Mouse (Mus musculus): Measurements from ENCODE around the gene Plekhh2.

Gene Plekhh2

GRCm38 (mm10) chr17:84621209-84621608 lies 109.5 kb downstream of the Plekhh2 start:
- Histone ChIP-seq H3K27me3 (ENCODE audit: control insufficient read depth, insufficient read depth, low read length, poor library complexity, severe bottlenecking) (no peaks in the 10 kb centered on the region), H3K36me3 (ENCODE audit: control insufficient read depth, insufficient read depth, low read length, poor library complexity, severe bottlenecking) (no peaks in the 10 kb centered on the region)
- no peak for DNase-seq (ENCODE audit: low read depth, low spot score)

GRCm38 (mm10) chr17:84622028-84622427 lies 110.3 kb downstream of the Plekhh2 start:
- no peak for DNase-seq (ENCODE audit: low read depth, low spot score)
- H3K36me3 ChIP-seq (ENCODE audit: control insufficient read depth, insufficient read depth, low read length, poor library complexity, severe bottlenecking), result no peaks in the 10 kb centered on the region

GRCm38 (mm10) chr17:84622873-84623272 lies 111.2 kb downstream of the Plekhh2 start:
- Histone ChIP-seq H3K27me3 (ENCODE audit: control insufficient read depth, insufficient read depth, low read length, poor library complexity, severe bottlenecking) (no peaks in the 10 kb centered on the region), H3K36me3 (ENCODE audit: control insufficient read depth, insufficient read depth, low read length, poor library complexity, severe bottlenecking) (no peaks in the 10 kb centered on the region)
- no peak for DNase-seq (ENCODE audit: low read depth, low spot score)

More at GRCm38 (mm10) chr17:84622028-84622427, 110.3 kb downstream of the Plekhh2 start:
- no peaks in the 10 kb centered on the region for H3K27me3 ChIP-seq (ENCODE audit: control insufficient read depth, insufficient read depth, low read length, poor library complexity, severe bottlenecking)

- H3K27me3 ChIP-seq (ENCODE audit: control insufficient read depth, insufficient read depth, low read length, poor library complexity, severe bottlenecking), result no peaks in the 10 kb centered on the region
- DNase-seq (ENCODE audit: low read depth, low spot score), result peak; percentile 94
- no peaks in the 10 kb centered on the region for H3K36me3 ChIP-seq (ENCODE audit: control insufficient read depth, insufficient read depth, low read length, poor library complexity, severe bottlenecking)
Observed at GRCm38 (mm10) chr17:84626276-84626856, 114.7 kb downstream of the Plekhh2 start, which contains the start of gene Dync2li1. TSS of gene Dync2li1 (plus strand) at chr17:84626496.

GRCm38 (mm10) chr17:84626857-84627305 lies 115.2 kb downstream of the Plekhh2 start:
- peak; percentile 27 for DNase-seq (ENCODE audit: low read depth, low spot score)
- Histone ChIP-seq H3K36me3 (ENCODE audit: control insufficient read depth, insufficient read depth, low read length, poor library complexity, severe bottlenecking) (no peaks in the 10 kb centered on the region), H3K27me3 (ENCODE audit: control insufficient read depth, insufficient read depth, low read length, poor library complexity, severe bottlenecking) (no peaks in the 10 kb centered on the region)

GRCm38 (mm10) chr17:84627721-84628120 lies 116.0 kb downstream of the Plekhh2 start:
- H3K36me3 ChIP-seq (ENCODE audit: control insufficient read depth, insufficient read depth, low read length, poor library complexity, severe bottlenecking), result no peaks in the 10 kb centered on the region
- no peaks in the 10 kb centered on the region for H3K27me3 ChIP-seq (ENCODE audit: control insufficient read depth, insufficient read depth, low read length, poor library complexity, severe bottlenecking)
- DNase-seq (ENCODE audit: low read depth, low spot score), result no peak

- no peaks in the 10 kb centered on the region for H3K36me3 ChIP-seq (ENCODE audit: control insufficient read depth, insufficient read depth, low read length, poor library complexity, severe bottlenecking)
- H3K27me3 ChIP-seq (ENCODE audit: control insufficient read depth, insufficient read depth, low read length, poor library complexity, severe bottlenecking), result no peaks in the 10 kb centered on the region
- DNase-seq (ENCODE audit: low read depth, low spot score), result no peak
Observed at GRCm38 (mm10) chr17:84628611-84629010, 116.9 kb downstream of the Plekhh2 start.

- no peak for DNase-seq (ENCODE audit: low read depth, low spot score)
- no peaks in the 10 kb centered on the region for H3K36me3 ChIP-seq (ENCODE audit: control insufficient read depth, insufficient read depth, low read length, poor library complexity, severe bottlenecking)
Observed at GRCm38 (mm10) chr17:84631836-84632235, 120.1 kb downstream of the Plekhh2 start.

GRCm38 (mm10) chr17:84633443-84633842 lies 121.7 kb downstream of the Plekhh2 start:
- no peaks in the 10 kb centered on the region for H3K36me3 ChIP-seq (ENCODE audit: control insufficient read depth, insufficient read depth, low read length, poor library complexity, severe bottlenecking)
- DNase-seq (ENCODE audit: low read depth, low spot score), result peak; percentile 71
- no peaks in the 10 kb centered on the region for H3K27me3 ChIP-seq (ENCODE audit: control insufficient read depth, insufficient read depth, low read length, poor library complexity, severe bottlenecking)

More at GRCm38 (mm10) chr17:84631836-84632235, 120.1 kb downstream of the Plekhh2 start:
- no peaks in the 10 kb centered on the region for H3K27me3 ChIP-seq (ENCODE audit: control insufficient read depth, insufficient read depth, low read length, poor library complexity, severe bottlenecking)

- Histone ChIP-seq H3K27me3 (ENCODE audit: control insufficient read depth, insufficient read depth, low read length, poor library complexity, severe bottlenecking) (no peaks in the 10 kb centered on the region), H3K36me3 (ENCODE audit: control insufficient read depth, insufficient read depth, low read length, poor library complexity, severe bottlenecking) (no peaks in the 10 kb centered on the region)
- DNase-seq (ENCODE audit: low read depth, low spot score), result no peak
Observed at GRCm38 (mm10) chr17:84636328-84636727, 124.6 kb downstream of the Plekhh2 start.

- Histone ChIP-seq H3K36me3 (ENCODE audit: control insufficient read depth, insufficient read depth, low read length, poor library complexity, severe bottlenecking) (no peaks in the 10 kb centered on the region), H3K27me3 (ENCODE audit: control insufficient read depth, insufficient read depth, low read length, poor library complexity, severe bottlenecking) (no peaks in the 10 kb centered on the region)
- no peak for DNase-seq (ENCODE audit: low read depth, low spot score)
Observed at GRCm38 (mm10) chr17:84637971-84638370, 126.3 kb downstream of the Plekhh2 start.

- H3K36me3 ChIP-seq (ENCODE audit: control insufficient read depth, insufficient read depth, low read length, poor library complexity, severe bottlenecking), result no peaks in the 10 kb centered on the region
- H3K27me3 ChIP-seq (ENCODE audit: control insufficient read depth, insufficient read depth, low read length, poor library complexity, severe bottlenecking), result no peaks in the 10 kb centered on the region
- DNase-seq (ENCODE audit: low read depth, low spot score), result no peak
Observed at GRCm38 (mm10) chr17:84639796-84640378, 128.2 kb downstream of the Plekhh2 start.

GRCm38 (mm10) chr17:84641893-84642292 lies 130.2 kb downstream of the Plekhh2 start:
- H3K27me3 ChIP-seq (ENCODE audit: control insufficient read depth, insufficient read depth, low read length, poor library complexity, severe bottlenecking), result no peaks in the 10 kb centered on the region
- DNase-seq (ENCODE audit: low read depth, low spot score), result peak; percentile 43
- no peaks in the 10 kb centered on the region for H3K36me3 ChIP-seq (ENCODE audit: control insufficient read depth, insufficient read depth, low read length, poor library complexity, severe bottlenecking)

GRCm38 (mm10) chr17:84642324-84642723 lies 130.6 kb downstream of the Plekhh2 start:
- H3K27me3 ChIP-seq (ENCODE audit: control insufficient read depth, insufficient read depth, low read length, poor library complexity, severe bottlenecking), result no peaks in the 10 kb centered on the region
- no peaks in the 10 kb centered on the region for H3K36me3 ChIP-seq (ENCODE audit: control insufficient read depth, insufficient read depth, low read length, poor library complexity, severe bottlenecking)
- no peak for DNase-seq (ENCODE audit: low read depth, low spot score)

GRCm38 (mm10) chr17:84644292-84645050 lies 132.8 kb downstream of the Plekhh2 start:
- Histone ChIP-seq H3K36me3 (ENCODE audit: control insufficient read depth, insufficient read depth, low read length, poor library complexity, severe bottlenecking) (no peaks in the 10 kb centered on the region), H3K27me3 (ENCODE audit: control insufficient read depth, insufficient read depth, low read length, poor library complexity, severe bottlenecking) (no peaks in the 10 kb centered on the region)
- no peak for DNase-seq (ENCODE audit: low read depth, low spot score)

Measured in splenic B cell, adult 2 months (primary cell).